Mouse (Mus musculus) small intestine, adult 2 months (tissue): ENCODE measurements around the gene Hook2.

ENCODE experiments used
- CTCF ChIP-seq: fragments of 200-500 bp; IDR thresholded peaks from 2 replicates; pipeline ENCODE4 v1.5.1; 2012; ENCODE audit warnings: low read depth, mild to moderate bottlenecking, control low read depth, inconsistent platforms, low read length, moderate library complexity, mixed read lengths; ENCODE audit not compliant: insufficient replicate concordance, insufficient read length; ENCODE audit errors: extremely low read depth
- POLR2A ChIP-seq: fragments of 200-500 bp; IDR thresholded peaks from 2 replicates; pipeline ENCODE4 v1.6.1; 2012; ENCODE audit warnings: low read depth, mild to moderate bottlenecking, control low read depth, inconsistent platforms, low read length, moderate library complexity

GRCm38 (mm10) chr8:84976031-84976762, 14.2 kb upstream of the Hook2 start:
- peak; percentile 86 for TF ChIP-seq POLR2A
- no peak for TF ChIP-seq CTCF
